Mouse (Mus musculus) megakaryocyte-erythroid progenitor cell, adult 5-6 weeks (primary cell): Measurements from ENCODE around the gene Mon1a. TPM values are rescaled to one million over a fixed set of nuclear protein-coding genes. Genes with fewer than 3 reads are reported as not detected.

Source experiments
- ATAC-seq: replicated peaks from 2 replicates; pipeline ENCODE4 v1.8.0; 2016; ENCODE audit warnings: mild to moderate bottlenecking, inconsistent platforms; ENCODE audit not compliant: severe bottlenecking, poor library complexity, low FRiP score, low TSS enrichment
- total RNA-seq, 2 experiments: library from RNA; stranded (forward) in 1 of 2; stranded (reverse) in 1 of 2; fragments of 200-1000, 215-1000 nt in 1 of 2; fragments of >200 nt in 1 of 2; fragmentation: Nextera tagmentation in 1 of 2; gene quantifications; 2 replicates each; pipeline ENCODE4 v1.2.3; 2014 to 2017

Mon1a gene
- total RNA-seq, 2 experiments from 2014 or later, result 6.1 to 7.2 TPM

GRCm38 (mm10) chr9:107936215-107936822, 48.4 kb downstream of the Mon1a start:
- ATAC-seq, result no peak

GRCm38 (mm10) chr9:107936831-107937230, 48.9 kb downstream of the Mon1a start:
- ATAC-seq, result no peak

- peak; percentile 60 for ATAC-seq
These were observed 59.6 kb downstream of the Mon1a start for GRCm38 (mm10) chr9:107947241-107948194.

GRCm38 (mm10) chr9:107949184-107949921, 61.4 kb downstream of the Mon1a start:
- ATAC-seq, result no peak

GRCm38 (mm10) chr9:107949922-107950235, 61.9 kb downstream of the Mon1a start, which contains the start of gene Traip:
Gene Traip, plus strand, starts transcription at chr9:107950136.
- ATAC-seq, result no peak

GRCm38 (mm10) chr9:107950460-107951355, 62.8 kb downstream of the Mon1a start:
- peak; percentile 83 for ATAC-seq

Other genes starting within 250 kb of the Mon1a start
- not detected in 2 replicates for gene Slc38a3, start 218.6 kb upstream of the Mon1a start, total RNA-seq (2014; fragmentation: Nextera tagmentation)
- not detected in 2 replicates for gene Slc38a3, start 218.6 kb upstream of the Mon1a start, total RNA-seq (2017)
- not detected in 2 replicates for gene Gnat1, start 208.4 kb upstream of the Mon1a start, total RNA-seq (2014; fragmentation: Nextera tagmentation)
- gene Gnat1, start 208.4 kb upstream of the Mon1a start, total RNA-seq (2017), result 5.3 TPM in 1 of 2 replicates, not detected in the other
- 0.94 TPM in 1 of 2 replicates, not detected in the other for gene Sema3f, start 177.7 kb upstream of the Mon1a start, total RNA-seq (2014; fragmentation: Nextera tagmentation)
- not detected in 2 replicates for gene Sema3f, start 177.7 kb upstream of the Mon1a start, total RNA-seq (2017)
- 172 and 186 TPM in 2 replicates for gene Rbm5, start 117.2 kb upstream of the Mon1a start, total RNA-seq (2014; fragmentation: Nextera tagmentation)
- gene Rbm5, start 117.2 kb upstream of the Mon1a start, total RNA-seq (2017), result 236 and 244 TPM in 2 replicates
- gene Rbm6, start 14.9 kb upstream of the Mon1a start, total RNA-seq (2014; fragmentation: Nextera tagmentation), result 123 and 150 TPM in 2 replicates
- 164 and 174 TPM in 2 replicates for gene Rbm6, start 14.9 kb upstream of the Mon1a start, total RNA-seq (2017)
- gene Mst1r, start 18.7 kb downstream of the Mon1a start, total RNA-seq (2014; fragmentation: Nextera tagmentation), result not detected in 2 replicates
- gene Mst1r, start 18.7 kb downstream of the Mon1a start, total RNA-seq (2017), result not detected in 2 replicates
- gene Actl11, start 40.3 kb downstream of the Mon1a start, total RNA-seq (2014; fragmentation: Nextera tagmentation), result not detected in 2 replicates
- not detected in 2 replicates for gene Actl11, start 40.3 kb downstream of the Mon1a start, total RNA-seq (2017)
- 0.22 TPM in 1 of 2 replicates, not detected in the other for gene Camkv, start 47.5 kb downstream of the Mon1a start, total RNA-seq (2014; fragmentation: Nextera tagmentation)
- gene Camkv, start 47.5 kb downstream of the Mon1a start, total RNA-seq (2017), result not detected in 2 replicates
- 22.4 and 31.0 TPM in 2 replicates for gene Traip, start 62.0 kb downstream of the Mon1a start, total RNA-seq (2014; fragmentation: Nextera tagmentation)
- gene Traip, start 62.0 kb downstream of the Mon1a start, total RNA-seq (2017), result 17.2 and 18.4 TPM in 2 replicates
- 111 and 114 TPM in 2 replicates for gene Uba7, start 87.4 kb downstream of the Mon1a start, total RNA-seq (2014; fragmentation: Nextera tagmentation)
- 17.7 and 30.3 TPM in 2 replicates for gene Uba7, start 87.4 kb downstream of the Mon1a start, total RNA-seq (2017)
- not detected in 2 replicates for gene Gm20661, start 94.9 kb downstream of the Mon1a start, total RNA-seq (2014; fragmentation: Nextera tagmentation)
- gene Gm20661, start 94.9 kb downstream of the Mon1a start, total RNA-seq (2017), result 0.42 TPM in 1 of 2 replicates, not detected in the other
- 23.1 and 29.7 TPM in 2 replicates for gene Inka1, start 97.7 kb downstream of the Mon1a start, total RNA-seq (2014; fragmentation: Nextera tagmentation)
- 28.6 and 47.3 TPM in 2 replicates for gene Inka1, start 97.7 kb downstream of the Mon1a start, total RNA-seq (2017)
- gene Cdhr4, start 104.3 kb downstream of the Mon1a start, total RNA-seq (2014; fragmentation: Nextera tagmentation), result 0.37 TPM in 1 of 2 replicates, not detected in the other
- 0.88 TPM in 1 of 2 replicates, not detected in the other for gene Cdhr4, start 104.3 kb downstream of the Mon1a start, total RNA-seq (2017)
- not detected in 2 replicates for gene Gm20662, start 108.2 kb downstream of the Mon1a start, total RNA-seq (2014; fragmentation: Nextera tagmentation)
- gene Gm20662, start 108.2 kb downstream of the Mon1a start, total RNA-seq (2017), result not detected in 2 replicates
- 30.6 and 36.6 TPM in 2 replicates for gene Ip6k1, start 114.3 kb downstream of the Mon1a start, total RNA-seq (2014; fragmentation: Nextera tagmentation)
- 31.9 and 36.9 TPM in 2 replicates for gene Ip6k1, start 114.3 kb downstream of the Mon1a start, total RNA-seq (2017)
- 7.8 and 15.0 TPM in 2 replicates for gene Gmppb, start 161.1 kb downstream of the Mon1a start, total RNA-seq (2014; fragmentation: Nextera tagmentation)
- 10.7 and 19.2 TPM in 2 replicates for gene Gmppb, start 161.1 kb downstream of the Mon1a start, total RNA-seq (2017)
- 0.92 TPM in 1 of 2 replicates, not detected in the other for gene Amigo3, start 165.0 kb downstream of the Mon1a start, total RNA-seq (2014; fragmentation: Nextera tagmentation)
- 1.1 and 3.1 TPM in 2 replicates for gene Amigo3, start 165.0 kb downstream of the Mon1a start, total RNA-seq (2017)
- not detected in 2 replicates for gene Mst1, start 192.3 kb downstream of the Mon1a start, total RNA-seq (2014; fragmentation: Nextera tagmentation)
- gene Mst1, start 192.3 kb downstream of the Mon1a start, total RNA-seq (2017), result 0.30 TPM in 1 of 2 replicates, not detected in the other
- 140 and 141 TPM in 2 replicates for gene Rnf123, start 195.2 kb downstream of the Mon1a start, total RNA-seq (2014; fragmentation: Nextera tagmentation)
- 41.2 and 65.5 TPM in 2 replicates for gene Rnf123, start 195.2 kb downstream of the Mon1a start, total RNA-seq (2017)
- 162 and 202 TPM in 2 replicates for gene Apeh, start 206.5 kb downstream of the Mon1a start, total RNA-seq (2014; fragmentation: Nextera tagmentation)
- gene Apeh, start 206.5 kb downstream of the Mon1a start, total RNA-seq (2017), result 119 and 214 TPM in 2 replicates